Mouse (Mus musculus) kidney, postnatal 4 days (tissue): ENCODE results near the gene Garnl3.
"Not testable (repeated sequence)": the region's sequence is repeated elsewhere in the genome, so short reads cannot be mapped to it uniquely, and the experiment has no call there.

Experiments
- DNase-seq, 2 experiments: peaks; one replicate each; pipeline ENCODE4 v3.0.0; 2021; ENCODE audit warnings: mixed read lengths in 2 of 2

The Garnl3 gene

DNA sequence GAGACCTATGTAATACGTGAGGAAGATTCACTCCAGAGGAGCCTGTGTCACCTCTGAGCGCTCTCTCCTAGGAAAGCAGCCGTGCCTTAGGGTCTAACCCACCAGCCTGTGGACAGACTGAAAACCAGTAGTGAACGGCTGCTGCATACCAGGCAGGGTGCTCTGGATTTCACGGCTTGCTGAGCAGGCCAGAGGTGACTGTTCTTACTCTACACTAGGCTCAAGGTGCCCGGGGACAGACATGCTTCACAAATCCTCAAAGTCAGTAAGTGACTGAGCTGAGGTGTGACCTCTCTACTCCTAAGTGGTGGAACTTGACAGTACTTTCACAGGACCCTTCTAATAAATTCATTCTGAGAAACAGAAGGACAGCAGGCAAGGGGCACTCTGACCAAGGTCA is 108.6 kb downstream of the Garnl3 start:
- DNase-seq: peak; percentile 13 to 35

DNA sequence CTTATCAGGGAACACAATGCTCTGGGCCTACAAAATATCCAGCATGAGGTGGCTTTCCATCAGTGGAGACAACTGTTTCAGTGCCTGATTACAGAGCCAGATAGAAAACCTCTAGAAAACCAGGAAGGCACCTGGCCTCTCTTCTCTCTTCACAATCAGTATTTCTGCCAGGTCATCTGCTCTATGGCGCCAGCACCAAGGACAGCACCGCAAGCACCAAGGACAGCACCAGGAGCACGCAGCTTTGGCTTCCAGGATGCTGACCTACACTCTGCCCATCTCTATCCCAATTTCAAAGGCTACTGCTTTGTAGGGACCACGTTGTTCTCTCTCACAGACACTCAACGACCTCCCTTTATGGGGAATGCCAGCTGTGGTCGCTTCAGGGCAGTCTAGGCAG is 113.4 kb downstream of the Garnl3 start:
- peak; percentile 86 to 88 for DNase-seq

DNA sequence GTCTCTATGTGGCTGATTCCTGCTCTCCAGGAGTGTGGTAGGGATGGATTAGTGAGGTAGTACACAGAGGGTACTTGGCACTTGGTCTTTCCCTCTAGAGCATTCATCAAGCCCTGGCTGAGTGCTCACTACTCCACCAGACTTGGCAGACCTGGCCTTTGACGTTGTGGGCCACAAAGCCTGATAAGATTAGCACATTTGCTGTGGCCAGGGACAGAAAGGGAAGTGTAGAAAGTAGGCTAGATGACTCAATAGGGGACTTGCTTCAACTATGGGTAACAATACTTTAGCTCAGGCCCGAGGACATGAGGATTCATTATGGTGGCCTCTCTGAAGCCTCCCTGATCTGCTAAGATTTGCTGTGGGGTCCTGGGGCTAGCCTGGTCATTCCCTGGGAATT is 114.3 kb downstream of the Garnl3 start:
- no peak for DNase-seq

- no peak for DNase-seq
Observed at GRCm38 (mm10) chr2:33014877-33015276, 116.6 kb downstream of the Garnl3 start.

DNA sequence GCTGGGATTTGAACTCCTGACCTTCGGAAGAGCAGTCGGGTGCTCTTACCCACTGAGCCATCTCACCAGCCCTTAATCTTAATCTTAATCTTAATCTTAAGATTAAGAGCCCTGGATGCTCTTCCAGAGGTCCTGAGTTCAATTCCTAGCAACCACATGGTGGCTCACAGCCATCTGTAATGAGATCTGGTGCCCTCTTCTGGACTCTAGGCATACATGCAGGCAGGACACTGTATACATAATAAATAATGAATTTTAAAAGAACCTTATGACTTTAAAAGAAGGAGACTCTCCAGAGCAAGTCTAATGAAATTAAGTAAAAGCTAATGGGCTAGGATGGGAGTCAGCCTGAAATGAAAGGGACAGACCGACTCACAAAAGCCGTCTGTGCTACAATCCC is 122.4 kb downstream of the Garnl3 start:
- DNase-seq: not testable (repeated sequence)

DNA sequence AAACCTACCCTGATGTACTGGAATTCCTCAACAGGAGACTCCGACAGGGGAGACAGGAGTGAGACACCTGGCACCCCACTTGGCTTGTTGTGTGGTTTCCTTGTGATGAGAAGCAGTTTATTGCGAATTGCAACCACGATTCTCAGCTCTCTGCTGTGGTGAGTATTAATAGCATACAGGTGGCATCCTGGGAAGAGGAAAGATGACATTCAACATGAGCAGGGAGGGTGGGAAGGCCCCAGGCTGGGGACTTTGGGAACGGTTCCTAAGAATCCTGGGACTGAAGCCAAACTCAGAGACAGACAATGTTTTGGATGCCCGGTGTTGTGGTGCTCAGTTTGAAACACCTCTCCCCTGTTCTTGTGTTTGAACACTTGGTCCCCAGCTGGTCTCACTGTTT is 126.4 kb downstream of the Garnl3 start:
- no peak for DNase-seq

DNA sequence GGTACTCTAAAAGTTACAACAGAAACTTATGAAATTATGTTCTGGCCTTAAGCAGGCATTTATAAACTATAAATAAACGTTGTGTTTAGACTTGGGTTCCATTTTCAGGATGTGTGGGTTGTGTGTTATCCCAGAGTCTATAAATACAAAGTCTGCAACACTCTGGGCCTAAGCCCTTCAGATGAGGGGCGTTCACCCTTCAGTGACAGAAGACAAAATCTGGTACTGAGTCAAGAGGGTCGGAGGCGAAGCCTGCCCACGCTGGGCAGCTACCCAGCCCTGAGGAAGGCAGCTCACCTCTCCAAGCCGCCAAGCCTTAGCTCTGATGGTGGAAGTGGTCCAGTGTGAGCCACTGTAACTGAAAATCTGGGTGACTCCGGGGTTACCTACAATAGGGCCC is 129.3 kb downstream of the Garnl3 start:
- no peak for DNase-seq

DNA sequence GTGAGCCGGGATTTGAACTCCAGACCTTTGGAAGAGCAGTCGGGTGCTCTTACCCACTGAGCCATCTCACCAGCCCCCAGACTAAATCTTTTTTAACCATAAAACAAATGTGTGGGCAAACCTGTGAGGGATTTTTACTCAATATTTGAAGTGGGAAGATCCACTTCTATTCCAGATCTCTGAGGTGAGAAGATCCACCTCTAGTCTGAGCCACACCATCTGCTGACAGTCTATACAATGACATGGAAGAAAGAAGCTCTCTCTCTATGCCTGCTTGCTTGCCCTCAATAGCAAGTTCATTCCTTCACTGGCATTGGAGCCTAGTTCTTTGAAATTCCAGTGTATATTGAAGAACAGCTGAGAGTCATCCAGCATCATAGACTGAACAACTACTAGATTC is 131.7 kb downstream of the Garnl3 start:
- DNase-seq: no peak

- no peak for DNase-seq
Observed at GRCm38 (mm10) chr2:32997792-32998191, 133.7 kb downstream of the Garnl3 start.

DNA sequence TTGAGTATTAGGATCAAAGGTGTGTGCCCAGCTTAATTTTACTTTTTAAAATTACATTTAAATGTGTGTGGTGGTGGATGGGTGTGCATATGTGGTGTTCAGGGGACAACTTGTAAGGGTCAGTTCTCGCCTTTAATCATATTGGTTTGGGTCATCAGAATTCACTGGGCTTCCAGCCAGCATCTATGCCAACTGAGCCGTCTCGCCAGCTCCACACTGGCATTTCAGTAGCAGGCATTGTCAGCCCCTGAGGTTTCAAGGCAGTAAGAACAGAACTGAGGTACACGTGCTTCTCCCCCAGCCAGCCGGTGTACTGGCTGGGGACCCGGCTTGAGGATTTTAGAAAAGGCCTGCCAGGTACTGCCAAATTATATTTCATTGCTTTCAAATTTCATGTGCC is 134.4 kb downstream of the Garnl3 start:
- no peak for DNase-seq

GRCm38 (mm10) chr2:32992130-32992529 is 139.3 kb downstream of the Garnl3 start:
- DNase-seq: peak in 1 of 2 experiments; percentile 27

DNA sequence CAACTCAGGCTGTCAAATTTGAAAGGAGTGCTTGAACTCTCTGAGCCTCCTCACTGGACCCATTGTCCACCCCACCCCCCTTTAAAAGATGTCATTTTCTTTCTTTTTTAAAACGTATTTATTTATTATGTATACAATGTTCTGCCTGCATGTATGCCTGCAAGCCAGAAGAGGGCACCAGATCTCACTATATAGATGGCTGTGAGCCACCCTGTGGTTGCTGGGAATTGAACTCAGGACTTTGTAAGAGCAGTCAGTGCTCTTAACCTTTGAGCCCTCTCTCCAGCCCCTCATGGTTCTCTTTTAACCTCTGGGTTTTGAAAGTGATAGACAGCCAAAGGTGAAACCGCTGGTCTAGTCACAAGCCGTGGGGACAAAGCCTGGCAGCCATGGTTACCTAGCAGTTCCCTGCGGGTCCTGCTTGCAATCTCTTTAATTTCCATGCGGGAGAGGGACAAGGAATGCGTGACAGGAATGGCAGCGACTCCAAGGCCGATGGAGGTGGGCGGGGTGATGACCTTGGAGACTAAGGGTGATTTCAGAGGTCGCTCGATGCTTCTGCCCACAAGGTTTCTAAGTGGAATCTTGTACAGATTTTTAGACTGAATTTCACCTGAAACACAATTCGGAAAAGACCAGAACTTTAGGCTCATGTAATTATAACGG is 141.2 kb downstream of the Garnl3 start:
- DNase-seq: no peak

GRCm38 (mm10) chr2:32989376-32989775 is 142.1 kb downstream of the Garnl3 start:
- DNase-seq: peak in 1 of 2 experiments; percentile 20

- DNase-seq: no peak
Observed at GRCm38 (mm10) chr2:32985844-32986243, 145.6 kb downstream of the Garnl3 start.

- no peak for DNase-seq
Observed at GRCm38 (mm10) chr2:32983617-32984016, 147.8 kb downstream of the Garnl3 start.

DNA sequence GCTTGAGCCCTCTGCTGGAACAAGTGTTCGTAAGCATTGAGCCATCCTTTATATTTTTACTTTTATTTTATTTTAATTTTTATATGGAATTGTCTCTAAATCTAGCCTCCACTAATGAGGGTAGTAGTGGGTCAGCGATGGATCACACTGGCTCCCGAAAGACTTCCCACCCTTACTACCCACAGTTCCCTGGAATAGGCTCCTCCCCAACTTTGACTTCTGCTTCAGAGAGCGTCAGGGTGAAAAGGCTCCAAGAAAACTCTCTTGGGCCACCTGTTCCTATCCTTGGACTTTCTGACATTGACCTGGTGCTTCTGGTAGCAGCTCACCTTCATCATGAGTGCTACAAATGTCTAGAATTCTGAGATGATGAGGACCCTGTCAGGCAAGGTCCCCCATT is 148.8 kb downstream of the Garnl3 start:
- DNase-seq: peak in 1 of 2 experiments; percentile 30

GRCm38 (mm10) chr2:32981725-32982271 is 149.7 kb downstream of the Garnl3 start, which contains the start of gene Slc2a8:
Gene Slc2a8, minus strand, starts transcription at chr2:32982083.
- DNase-seq: peak; percentile 90 to 95

GRCm38 (mm10) chr2:32981281-32981680 is 150.2 kb downstream of the Garnl3 start:
- DNase-seq: peak; percentile 50 to 60

- no peak for DNase-seq
Observed at GRCm38 (mm10) chr2:32979675-32980074, 151.8 kb downstream of the Garnl3 start.

DNA sequence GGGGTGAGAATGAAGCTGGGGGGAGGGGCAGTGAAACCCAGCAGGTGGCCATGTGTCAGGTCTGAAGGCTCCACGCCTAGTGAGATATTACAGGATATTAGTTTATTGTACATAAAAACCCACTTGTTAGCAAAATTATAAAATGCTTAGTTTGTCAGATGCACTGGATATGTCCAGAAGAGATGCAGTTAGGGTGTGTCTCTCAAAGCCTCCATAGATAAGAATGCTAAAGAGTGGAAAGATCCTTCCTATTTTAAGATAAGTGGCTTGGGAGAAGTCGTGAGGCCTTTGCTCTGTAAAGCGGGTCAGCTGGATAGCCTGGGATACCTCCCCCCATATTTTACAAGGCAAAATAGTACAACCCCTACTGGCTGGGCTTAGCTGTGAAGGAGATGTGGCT is 152.8 kb downstream of the Garnl3 start:
- no peak for DNase-seq

- no peak for DNase-seq
Observed at GRCm38 (mm10) chr2:32977114-32977513, 154.3 kb downstream of the Garnl3 start.

DNA sequence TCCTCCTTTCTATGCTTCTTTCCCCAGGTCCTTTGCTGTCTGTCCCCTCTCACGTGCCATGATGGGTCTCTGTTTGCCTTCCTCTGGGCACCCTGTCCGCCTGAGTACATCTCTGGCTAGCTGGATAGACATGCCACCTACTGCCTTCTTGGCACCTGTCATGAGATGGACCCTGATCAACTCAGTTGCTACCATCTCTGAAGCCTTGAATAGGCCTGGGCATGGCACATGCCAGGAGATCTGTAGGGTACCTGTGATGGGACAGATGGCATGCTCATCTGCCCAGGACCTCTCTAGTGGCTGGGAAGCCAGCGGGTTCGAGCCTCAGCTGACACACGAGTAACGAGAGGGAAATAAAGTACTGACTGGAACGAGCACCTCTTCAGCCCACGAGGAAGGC is 157.2 kb downstream of the Garnl3 start:
- no peak for DNase-seq

GRCm38 (mm10) chr2:32971235-32971634 is 160.2 kb downstream of the Garnl3 start:
- no peak for DNase-seq

DNA sequence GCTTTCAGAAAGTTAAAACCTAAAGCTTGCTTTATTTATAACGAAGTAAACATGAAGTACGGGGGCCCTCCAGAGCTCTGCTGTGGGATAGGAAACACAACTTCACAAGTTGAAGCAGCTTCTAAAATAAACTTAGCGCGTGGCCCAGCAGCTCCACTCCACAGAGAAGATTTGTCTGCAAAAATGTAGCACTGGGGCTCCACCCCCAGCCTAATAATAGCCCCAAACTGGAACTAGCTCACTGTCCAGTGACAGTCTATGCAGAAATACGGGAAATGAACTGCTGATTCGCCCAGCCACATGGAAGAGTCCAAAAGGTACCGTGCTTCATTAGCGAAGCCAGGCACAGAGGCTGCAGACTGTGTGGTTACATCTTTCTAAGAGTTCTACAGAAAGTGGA is 162.1 kb downstream of the Garnl3 start:
- no peak for DNase-seq
